Mouse (Mus musculus): Measurements from ENCODE around the gene Rflnb. TPM values are rescaled to one million over a fixed set of nuclear protein-coding genes. Genes with fewer than 3 reads are reported as not detected.

The Rflnb gene
- total and polyA plus RNA-seq, 3 experiments: 0.19 to 0.85 (median 0.69) TPM

GRCm38 (mm10) chr11:76050967-76051512, 23.5 kb upstream of the Rflnb start:
- in situ Hi-C loops (cut with MboI; ENCODE audit: low pct_ligation_motif_present, low pct_unique_long_range_greater_than_20kb, low sequenced_read_pairs): no loop called here
- H3K27ac ChIP-seq (ENCODE audit: insufficient read depth, low read depth): no peak overlapping the region
- H3K4me2 ChIP-seq (ENCODE audit: insufficient read depth, low read depth, poor library complexity, severe bottlenecking): no peak overlapping the region
- H3K36me3 ChIP-seq (replicated peaks in 1 of 2; ENCODE audit: control insufficient read depth in 1 of 2, insufficient read depth in 1 of 2, low read length in 1 of 2): peaks cover 18 to 64% of the 10 kb centered on the region in 2 experiments
- dilution Hi-C loops (cut with MboI; ENCODE audit: extremely low pct_ligation_motif_present, extremely low pct_unique_long_range_greater_than_20kb, low sequenced_read_pairs): no loop called here
- no peaks in the 10 kb centered on the region for H3K27me3 ChIP-seq (replicated peaks)
- H3K4me1 ChIP-seq (ENCODE audit: control insufficient read depth in 1 of 2, insufficient read depth in 2 of 2): no peaks in the 10 kb centered on the region
- no peak for DNase-seq (ENCODE audit: extremely low read depth)
- no peak for TF ChIP-seq MAFK (IDR thresholded peaks at IDR 0.05; ENCODE audit: insufficient replicate concordance, low read length)
- no peaks in the 10 kb centered on the region for H3K9me3 ChIP-seq (replicated peaks; ENCODE audit: low read length)
- H3K79me2 ChIP-seq (replicated peaks; ENCODE audit: control insufficient read depth, extremely low read depth, insufficient read depth, poor library complexity, severe bottlenecking): no peaks in the 10 kb centered on the region
- no peak overlapping the region for H3K4me3 ChIP-seq (replicated peaks in 1 of 3; ENCODE audit: low read depth in 2 of 3, low read length in 2 of 3, poor library complexity in 1 of 3)
- no peak overlapping the region for H3K9ac ChIP-seq (ENCODE audit: insufficient read depth, low read depth)

GRCm38 (mm10) chr11:76050509-76050908, 22.9 kb upstream of the Rflnb start:
- no peak for DNase-seq (ENCODE audit: extremely low read depth)
- peaks cover 17 to 64% of the 10 kb centered on the region in 2 experiments for H3K36me3 ChIP-seq (replicated peaks in 1 of 2; ENCODE audit: control insufficient read depth in 1 of 2, insufficient read depth in 1 of 2, low read length in 1 of 2)
- dilution Hi-C loops (cut with MboI; ENCODE audit: extremely low pct_ligation_motif_present, extremely low pct_unique_long_range_greater_than_20kb, low sequenced_read_pairs) (no loop called here), in situ Hi-C loops (cut with MboI; ENCODE audit: low pct_ligation_motif_present, low pct_unique_long_range_greater_than_20kb, low sequenced_read_pairs) (no loop called here)
- TF ChIP-seq ETS1 (conservative IDR thresholded peaks at IDR 0.05; ENCODE audit: low read depth, low read length) (no peak), MYC (IDR thresholded peaks at IDR 0.05; ENCODE audit: low read depth, low read length) (no peak), GABPA (IDR thresholded peaks at IDR 0.05; ENCODE audit: insufficient replicate concordance, low read depth, low read length) (no peak), BHLHE40 (IDR thresholded peaks at IDR 0.05; ENCODE audit: low read depth, low read length) (no peak), POLR2A (IDR thresholded peaks at IDR 0.05; ENCODE audit: low read depth, low read length) (no peak), NELFE (IDR thresholded peaks at IDR 0.05; ENCODE audit: low read depth, low read length) (no peak), CHD2 (IDR thresholded peaks at IDR 0.05; ENCODE audit: low read length) (no peak)
- H3K9ac ChIP-seq (ENCODE audit: insufficient read depth, low read depth): no peak overlapping the region
- H3K9me3 ChIP-seq (replicated peaks; ENCODE audit: low read length): no peaks in the 10 kb centered on the region
- H3K27ac ChIP-seq (ENCODE audit: insufficient read depth, low read depth): no peak overlapping the region
- no peaks in the 10 kb centered on the region for H3K4me1 ChIP-seq (ENCODE audit: control insufficient read depth in 1 of 2, insufficient read depth in 2 of 2)
- no peak overlapping the region for H3K4me2 ChIP-seq (ENCODE audit: insufficient read depth, low read depth, poor library complexity, severe bottlenecking)
- no peaks in the 10 kb centered on the region for H3K79me2 ChIP-seq (replicated peaks; ENCODE audit: control insufficient read depth, extremely low read depth, insufficient read depth, poor library complexity, severe bottlenecking)
- no peaks in the 10 kb centered on the region for H3K27me3 ChIP-seq (replicated peaks)
- H3K4me3 ChIP-seq (replicated peaks in 1 of 3; ENCODE audit: low read depth in 2 of 3, low read length in 2 of 3, poor library complexity in 1 of 3): no peak overlapping the region

GRCm38 (mm10) chr11:76045367-76045766, 17.8 kb upstream of the Rflnb start:
- Histone ChIP-seq H3K4me3 (replicated peaks in 1 of 3; ENCODE audit: low read depth in 2 of 3, low read length in 2 of 3, poor library complexity in 1 of 3) (no peak overlapping the region), H3K27me3 (replicated peaks) (no peaks in the 10 kb centered on the region), H3K9me3 (replicated peaks; ENCODE audit: low read length) (no peaks in the 10 kb centered on the region), H3K4me2 (ENCODE audit: insufficient read depth, low read depth, poor library complexity, severe bottlenecking) (no peak overlapping the region), H3K9ac (ENCODE audit: insufficient read depth, low read depth) (no peak overlapping the region), H3K27ac (ENCODE audit: insufficient read depth, low read depth) (no peak overlapping the region), H3K36me3 (replicated peaks in 1 of 2; ENCODE audit: control insufficient read depth in 1 of 2, insufficient read depth in 1 of 2, low read length in 1 of 2) (peaks cover 21 to 48% of the 10 kb centered on the region in 2 experiments), H3K4me1 (ENCODE audit: control insufficient read depth in 1 of 2, insufficient read depth in 2 of 2) (no peaks in the 10 kb centered on the region), H3K79me2 (replicated peaks; ENCODE audit: control insufficient read depth, extremely low read depth, insufficient read depth, poor library complexity, severe bottlenecking) (no peaks in the 10 kb centered on the region)
- dilution Hi-C loops (cut with MboI; ENCODE audit: extremely low pct_ligation_motif_present, extremely low pct_unique_long_range_greater_than_20kb, low sequenced_read_pairs) (no loop called here), in situ Hi-C loops (cut with MboI; ENCODE audit: low pct_ligation_motif_present, low pct_unique_long_range_greater_than_20kb, low sequenced_read_pairs) (no loop called here)
- TF ChIP-seq RAD21 (IDR thresholded peaks at IDR 0.05; ENCODE audit: low read depth, low read length) (no peak), UBTF (IDR thresholded peaks at IDR 0.05; ENCODE audit: low read depth, low read length) (no peak), NRF1 (IDR thresholded peaks at IDR 0.05; ENCODE audit: low read depth, low read length) (no peak), POLR2AphosphoS2 (IDR thresholded peaks at IDR 0.05; ENCODE audit: low read depth, low read length) (no peak), MAX (IDR thresholded peaks at IDR 0.05; ENCODE audit: low read length) (no peak), BHLHE40 (IDR thresholded peaks at IDR 0.05; ENCODE audit: low read depth, low read length) (no peak), GABPA (IDR thresholded peaks at IDR 0.05; ENCODE audit: insufficient replicate concordance, low read depth, low read length) (no peak), USF1 (IDR thresholded peaks at IDR 0.05; ENCODE audit: low read depth, low read length) (no peak), MXI1 (IDR thresholded peaks at IDR 0.05; ENCODE audit: low read depth, low read length) (no peak), SMC3 (IDR thresholded peaks at IDR 0.05; ENCODE audit: low read depth, low read length) (no peak)
- DNase-seq (ENCODE audit: extremely low read depth): no peak
